Mouse (Mus musculus) spleen, adult 12 weeks (tissue): ENCODE results near the gene Atf6.

Experiments
- DNase-seq: peaks from one replicate; pipeline ENCODE4 v3.0.0; 2022; ENCODE audit warnings: low spot score

The Atf6 gene

GRCm38 (mm10) chr1:170882915-170883485 lies 15.4 kb upstream of the Atf6 start:
- DNase-seq, result no peak

- DNase-seq, result no peak
These were observed 9.3 kb upstream of the Atf6 start for GRCm38 (mm10) chr1:170876906-170877305.

- DNase-seq, result no peak
These were observed 8.1 kb upstream of the Atf6 start for GRCm38 (mm10) chr1:170875676-170876075.

GRCm38 (mm10) chr1:170871961-170872360 lies 4.4 kb upstream of the Atf6 start:
- DNase-seq, result no peak

- no peak for DNase-seq
These were observed 3.8 kb upstream of the Atf6 start for GRCm38 (mm10) chr1:170871402-170871801.

- DNase-seq, result no peak
These were observed 1.3 kb upstream of the Atf6 start for GRCm38 (mm10) chr1:170868905-170869283.

GRCm38 (mm10) chr1:170868107-170868904 lies 735 bp upstream of the Atf6 start:
- DNase-seq, result peak; percentile 46

GRCm38 (mm10) chr1:170866992-170867690 lies 430 bp downstream of the Atf6 start:
- peak; percentile 21 for DNase-seq

- DNase-seq, result no peak
These were observed 2.2 kb downstream of the Atf6 start for GRCm38 (mm10) chr1:170865406-170865805.

GRCm38 (mm10) chr1:170864754-170865153 lies 2.8 kb downstream of the Atf6 start:
- DNase-seq, result no peak

- no peak for DNase-seq
These were observed 3.3 kb downstream of the Atf6 start for GRCm38 (mm10) chr1:170864234-170864633.

- no peak for DNase-seq
These were observed 4.5 kb downstream of the Atf6 start for GRCm38 (mm10) chr1:170863033-170863432.

- no peak for DNase-seq
These were observed 5.2 kb downstream of the Atf6 start for GRCm38 (mm10) chr1:170862435-170862717.

- no peak for DNase-seq
These were observed 5.7 kb downstream of the Atf6 start for GRCm38 (mm10) chr1:170861671-170862434.

- no peak for DNase-seq
These were observed 8.7 kb downstream of the Atf6 start for GRCm38 (mm10) chr1:170858872-170859271.

GRCm38 (mm10) chr1:170857369-170857768 lies 10.2 kb downstream of the Atf6 start:
- no peak for DNase-seq

- DNase-seq, result no peak
These were observed 12.4 kb downstream of the Atf6 start for GRCm38 (mm10) chr1:170855056-170855760.

GRCm38 (mm10) chr1:170853604-170854003 lies 14.0 kb downstream of the Atf6 start:
- DNase-seq, result no peak

GRCm38 (mm10) chr1:170850637-170851624 lies 16.6 kb downstream of the Atf6 start:
- no peak for DNase-seq

GRCm38 (mm10) chr1:170850007-170850406 lies 17.6 kb downstream of the Atf6 start:
- no peak for DNase-seq
